Mouse (Mus musculus) urinary bladder, postnatal 36 days (tissue): ENCODE data around the gene Sec16a.

Experiments used
- DNase-seq, 2 experiments: peaks; one replicate each; pipeline ENCODE4 v3.0.0; 2022; ENCODE audit warnings: low spot score in 2 of 2, mixed read lengths in 1 of 2

Sec16a gene

GRCm38 (mm10) chr2:26474789-26475504 is 29.9 kb upstream of the Sec16a start:
- peak in 1 of 2 experiments; percentile 60 for DNase-seq

- DNase-seq: no peak
These were observed 27.5 kb upstream of the Sec16a start for GRCm38 (mm10) chr2:26472312-26473090.

- DNase-seq: no peak
These were observed 26.8 kb upstream of the Sec16a start for GRCm38 (mm10) chr2:26471652-26472285.

DNA sequence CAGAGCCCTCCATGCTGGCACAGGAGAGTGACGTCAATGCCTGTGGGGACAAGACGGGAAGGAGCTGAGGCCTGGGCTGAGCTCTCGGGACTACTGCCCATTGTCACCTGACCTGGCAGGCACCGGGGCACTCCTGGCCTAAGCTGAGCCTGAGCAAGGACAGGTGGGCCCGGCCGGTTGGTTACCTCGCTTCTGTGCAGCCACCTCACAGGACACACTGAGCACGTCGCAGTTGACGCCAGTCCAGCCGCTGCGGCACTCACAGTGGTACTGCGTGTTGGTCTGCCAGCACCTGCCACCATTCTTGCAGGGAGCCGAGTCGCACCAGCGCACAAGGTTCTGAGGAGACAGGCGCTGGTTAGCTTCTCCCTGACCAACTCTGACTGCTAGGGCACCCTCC is 26.0 kb upstream of the Sec16a start:
- no peak for DNase-seq

DNA sequence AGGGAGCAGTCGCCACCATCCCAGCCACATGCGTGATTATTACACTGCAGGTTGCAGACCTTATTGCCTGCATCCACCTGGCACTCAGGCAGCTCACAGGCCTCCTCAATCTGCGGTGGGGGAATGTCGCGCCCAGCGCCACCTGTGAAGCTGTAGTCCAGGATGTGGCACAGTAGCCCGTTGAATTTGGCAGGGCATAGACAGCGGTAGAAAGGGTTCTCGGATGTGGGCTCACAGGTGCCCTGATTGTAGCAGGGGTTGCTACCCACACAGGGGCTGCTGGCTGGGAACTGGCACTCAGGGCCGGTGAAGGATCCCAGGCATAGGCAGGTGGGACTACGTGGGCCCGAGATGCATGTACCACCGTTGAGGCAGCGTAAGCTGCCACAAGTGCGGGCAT is 23.4 kb upstream of the Sec16a start:
- no peak for DNase-seq

DNA sequence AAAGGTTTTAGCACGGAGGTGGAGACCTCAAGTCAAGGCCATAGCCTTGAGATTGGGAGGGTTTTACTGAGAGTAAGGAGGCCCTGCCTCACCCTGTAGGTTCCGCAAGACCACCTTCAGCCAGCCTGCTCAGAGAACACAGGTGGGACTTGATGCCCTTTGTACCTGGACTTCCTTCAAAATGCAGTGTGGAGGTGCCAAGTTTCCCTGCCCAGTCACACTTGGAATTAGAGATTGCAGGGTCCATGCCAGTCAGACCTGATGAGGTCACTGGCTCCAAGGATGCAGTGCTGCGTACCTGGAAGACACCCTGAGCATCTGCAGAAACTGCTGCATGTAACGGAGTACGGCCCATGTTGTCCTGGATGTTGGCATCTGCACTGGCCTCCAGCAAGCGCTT is 18.4 kb upstream of the Sec16a start:
- no peak for DNase-seq

DNA sequence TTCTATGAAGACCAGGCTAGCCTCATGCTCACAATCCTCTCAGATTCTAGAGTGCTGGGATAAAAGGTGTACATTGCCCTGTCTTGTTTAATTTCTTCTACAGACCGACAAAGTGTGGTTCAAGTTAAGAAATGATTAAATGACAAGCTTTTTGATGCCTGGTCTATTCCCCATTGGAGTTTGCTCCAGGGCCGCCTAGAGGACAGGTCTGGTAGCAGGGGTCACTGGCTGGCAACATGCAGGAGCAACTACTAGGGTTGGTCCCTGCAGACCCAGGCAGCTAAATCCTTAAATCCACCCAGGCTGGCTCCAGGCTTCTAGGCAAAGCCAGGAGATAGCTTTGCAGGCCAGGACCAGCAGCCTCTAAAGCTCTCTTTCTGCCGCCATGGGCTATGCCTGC is 18.0 kb upstream of the Sec16a start:
- no peak for DNase-seq

DNA sequence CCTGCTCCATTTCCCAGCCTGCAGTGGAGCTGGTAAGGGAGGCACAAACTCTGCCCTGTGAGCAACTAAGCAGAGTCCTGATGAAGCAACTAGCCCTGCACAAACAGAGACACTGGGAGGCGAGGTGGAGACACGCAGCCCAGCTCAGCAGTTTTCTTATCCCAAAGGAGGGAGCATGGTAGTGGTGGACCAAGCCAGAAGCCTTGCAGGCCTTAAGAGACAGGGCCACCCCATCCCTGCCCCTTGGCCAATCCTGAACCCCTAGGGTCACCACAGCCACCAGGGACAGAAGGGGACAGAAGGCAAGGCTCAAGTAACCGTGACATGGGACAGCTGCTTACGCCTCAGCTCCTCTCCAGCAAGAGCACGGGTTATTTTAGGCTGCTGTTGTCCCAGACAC is 16.7 kb upstream of the Sec16a start:
- no peak for DNase-seq

GRCm38 (mm10) chr2:26460837-26461236 is 15.8 kb upstream of the Sec16a start:
- no peak for DNase-seq

- DNase-seq: no peak
These were observed 15.2 kb upstream of the Sec16a start for GRCm38 (mm10) chr2:26460097-26460646.

- DNase-seq: no peak
These were observed 14.5 kb upstream of the Sec16a start for GRCm38 (mm10) chr2:26459478-26459877.

- peak; percentile 54 to 58 for DNase-seq
These were observed 13.5 kb upstream of the Sec16a start for GRCm38 (mm10) chr2:26458402-26459124.

- peak; percentile 68 to 73 for DNase-seq
These were observed 4.4 kb upstream of the Sec16a start for GRCm38 (mm10) chr2:26449121-26450060.

DNA sequence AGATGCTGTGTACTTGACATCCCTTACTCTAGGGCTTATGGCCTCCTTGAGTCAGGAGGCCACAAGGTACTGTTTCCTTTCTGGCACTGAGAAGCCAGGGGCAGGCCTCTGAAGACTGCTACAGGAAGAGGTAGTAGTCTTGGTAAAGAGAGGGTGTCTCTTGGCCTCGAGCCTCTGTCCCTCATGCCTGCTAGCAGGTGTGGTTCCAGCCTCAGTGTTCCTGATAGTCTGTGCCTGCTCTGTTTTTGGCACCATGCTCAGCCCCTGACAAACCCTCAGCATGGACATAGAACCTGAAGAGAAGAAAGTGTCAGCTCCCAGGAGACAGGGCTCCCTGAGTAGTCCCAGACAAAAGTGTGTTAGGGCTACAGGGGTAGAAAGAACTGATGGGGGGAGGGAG is 2.4 kb upstream of the Sec16a start:
- no peak for DNase-seq

DNA sequence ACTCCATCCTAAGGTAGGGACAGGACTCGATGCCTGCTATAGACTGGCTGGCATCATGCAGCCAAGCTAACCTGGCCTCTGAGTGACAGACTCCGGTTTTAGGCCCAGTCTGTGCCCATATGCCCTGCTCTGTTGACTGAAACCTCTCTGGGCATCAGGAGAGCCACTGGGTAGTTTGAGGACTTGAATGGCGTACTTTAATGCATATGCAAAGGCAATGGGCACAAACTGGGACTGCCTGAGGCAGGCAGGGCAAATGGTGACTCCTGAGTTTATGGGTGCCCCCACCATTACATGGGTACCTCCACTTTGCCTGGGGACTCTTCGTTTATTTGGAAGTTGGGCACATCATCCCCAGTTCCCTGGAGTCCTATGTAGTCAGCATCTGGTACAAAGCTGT is 1.7 kb upstream of the Sec16a start:
- DNase-seq: no peak

DNA sequence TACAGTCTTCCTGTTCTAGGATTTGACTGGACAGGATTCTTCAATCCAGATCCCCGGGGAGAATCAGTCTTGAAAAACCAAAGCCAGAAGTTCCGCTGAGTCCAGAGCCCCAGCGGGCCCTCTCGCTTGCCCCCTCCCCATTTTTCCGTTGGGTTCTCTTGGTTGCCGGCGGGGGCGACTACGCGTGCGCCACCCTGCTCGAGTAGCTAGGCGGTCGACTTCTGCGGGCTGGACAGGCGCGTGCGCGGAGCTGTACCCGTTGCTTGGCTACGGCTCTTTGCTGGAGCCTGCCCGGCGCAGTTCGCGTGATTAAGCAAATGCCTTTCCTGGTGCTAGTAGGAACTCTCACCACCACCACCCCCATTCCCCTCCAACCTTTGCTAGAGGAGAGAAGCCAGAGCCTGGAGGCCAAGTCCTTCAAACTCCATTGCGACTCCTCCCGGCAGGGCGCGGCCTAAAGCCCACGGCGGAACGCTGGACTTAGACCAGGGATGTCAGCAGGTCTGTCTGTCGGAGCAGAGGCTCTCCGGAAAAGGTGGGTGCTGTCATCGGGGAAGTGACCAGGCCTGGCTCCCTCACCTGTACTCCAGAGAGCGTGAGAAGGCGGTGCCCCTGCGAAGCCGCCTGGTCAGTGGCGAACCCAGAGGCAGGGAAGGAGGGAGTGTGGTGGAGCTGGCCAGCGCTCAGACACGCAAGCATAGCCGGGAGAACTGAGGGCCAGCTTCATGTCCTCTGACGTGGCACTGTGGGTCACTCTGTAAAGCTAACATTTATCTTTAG is 840 bp upstream of the Sec16a start:
- DNase-seq: peak; percentile 93

GRCm38 (mm10) chr2:26444368-26444767 is 648 bp downstream of the Sec16a start:
- DNase-seq: peak in 1 of 2 experiments; percentile 43

DNA sequence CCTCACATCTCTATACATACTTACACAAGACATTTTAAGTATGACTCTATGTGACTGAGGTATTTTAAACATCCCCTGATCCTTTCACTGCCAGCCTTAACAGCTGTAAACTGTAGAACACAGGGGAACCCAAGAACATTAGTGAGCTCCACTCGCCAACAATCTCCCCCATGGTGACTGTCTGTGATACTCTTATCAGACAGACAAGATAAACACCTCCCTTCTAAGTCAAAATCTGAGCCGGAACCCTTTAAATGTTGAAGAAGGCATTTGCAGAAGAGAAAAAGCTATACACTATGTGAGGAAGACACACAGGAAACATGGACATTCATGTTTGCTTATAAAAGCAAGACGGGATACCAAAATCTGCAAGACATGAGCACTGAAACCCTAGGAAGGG is 1.1 kb downstream of the Sec16a start:
- DNase-seq: no peak

DNA sequence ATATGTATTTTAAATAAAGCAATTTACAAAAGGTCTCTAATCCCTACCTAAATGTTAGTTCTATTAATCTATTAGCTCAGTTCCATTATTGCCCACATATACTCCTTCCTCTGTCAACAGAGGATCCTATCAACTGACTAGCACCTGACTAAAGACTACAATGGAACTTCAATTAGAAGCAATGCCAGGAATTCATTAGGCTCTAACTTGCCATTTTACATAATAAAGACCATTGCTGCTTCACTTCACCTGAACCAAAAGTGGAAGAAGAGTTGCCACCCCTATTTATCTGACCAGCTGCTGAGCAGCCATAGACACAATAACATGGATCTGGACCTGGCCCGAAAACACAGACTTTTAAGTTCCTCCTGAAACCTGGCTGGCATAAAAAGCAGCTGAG is 2.2 kb downstream of the Sec16a start:
- no peak for DNase-seq

DNA sequence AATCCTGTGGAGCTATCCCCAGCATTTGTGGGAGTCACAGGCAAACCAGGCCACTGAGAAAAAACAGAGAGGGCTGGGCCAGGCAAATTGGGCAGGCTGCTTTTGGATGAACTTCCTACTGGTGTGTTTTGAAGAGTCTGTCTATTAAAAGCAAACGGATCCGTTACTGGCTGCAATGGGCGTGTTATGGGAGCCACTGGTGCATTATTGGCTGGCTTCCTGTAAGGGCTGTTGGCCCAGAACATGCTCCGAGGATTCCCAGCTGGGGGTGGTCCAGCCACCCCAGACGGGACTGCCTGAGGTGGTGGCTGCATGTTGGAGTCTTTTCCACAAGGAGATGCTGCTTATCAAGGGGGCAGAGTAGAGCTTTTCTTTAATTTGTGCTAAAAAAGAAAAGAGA is 3.3 kb downstream of the Sec16a start:
- DNase-seq: no peak
